Mouse (Mus musculus) brain, embryonic 14.5 days (tissue): ENCODE data around the gene Adamts16.

Source experiments
- CTCF ChIP-seq: fragments of 200-500 bp; IDR thresholded peaks from 2 replicates; pipeline ENCODE4 v1.5.1; 2012; ENCODE audit warnings: inconsistent platforms, mild to moderate bottlenecking, moderate library complexity, borderline replicate concordance; ENCODE audit not compliant: insufficient read depth, insufficient read length; ENCODE audit errors: extremely low read depth
- POLR2A ChIP-seq: fragments of 200-500 bp; IDR thresholded peaks from 2 replicates; pipeline ENCODE4 v1.6.1; 2012; ENCODE audit warnings: mild to moderate bottlenecking, inconsistent platforms, borderline replicate concordance; ENCODE audit not compliant: poor library complexity, insufficient read depth, insufficient read length, severe bottlenecking; ENCODE audit errors: extremely low read depth

GRCm38 (mm10) chr13:70714081-70714775 lies 127.4 kb downstream of the Adamts16 start:
- TF ChIP-seq CTCF, result no peak
- TF ChIP-seq POLR2A, result no peak
